Mouse (Mus musculus) regulatory T cell (primary cell): ENCODE data around the gene Pde3b.
"Not testable (repeated sequence)": the region's sequence is repeated elsewhere in the genome, so short reads cannot be mapped to it uniquely, and the experiment has no call there.

Experiments used
- in situ Hi-C: fragments of 300-600 bp; cut with MboI, MseI; formaldehyde crosslinking; loops from one replicate; pipeline ENCODE4 v1.15.1; 2025; ENCODE audit warnings: high pct_unique_total_duplicates

Gene Pde3b

DNA sequence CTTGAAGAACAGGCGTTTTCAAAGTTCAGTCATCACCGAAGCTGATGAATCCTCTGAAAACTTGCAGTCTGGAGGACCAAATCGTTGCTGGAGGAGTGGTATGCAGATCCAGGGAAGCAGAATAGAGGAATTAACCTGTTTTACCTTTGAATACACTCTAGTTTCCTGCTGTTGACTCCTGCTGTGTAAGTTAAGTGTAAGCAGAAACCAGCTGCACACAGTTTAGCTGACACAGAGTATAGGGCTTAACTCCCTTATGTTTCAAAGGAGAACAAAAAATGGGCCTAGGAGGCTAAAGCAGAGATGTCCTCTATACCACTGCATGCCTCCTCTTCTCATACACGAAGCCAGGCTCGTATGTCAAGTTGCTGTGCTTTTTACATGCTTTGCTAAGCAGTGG lies 63.8 kb downstream of the Pde3b start:
- in situ Hi-C loops: loop anchor here (25.0 kb wide), 2 partner anchors 192 to 417 kb away; partner anchors contain the start of gene Psma1

DNA sequence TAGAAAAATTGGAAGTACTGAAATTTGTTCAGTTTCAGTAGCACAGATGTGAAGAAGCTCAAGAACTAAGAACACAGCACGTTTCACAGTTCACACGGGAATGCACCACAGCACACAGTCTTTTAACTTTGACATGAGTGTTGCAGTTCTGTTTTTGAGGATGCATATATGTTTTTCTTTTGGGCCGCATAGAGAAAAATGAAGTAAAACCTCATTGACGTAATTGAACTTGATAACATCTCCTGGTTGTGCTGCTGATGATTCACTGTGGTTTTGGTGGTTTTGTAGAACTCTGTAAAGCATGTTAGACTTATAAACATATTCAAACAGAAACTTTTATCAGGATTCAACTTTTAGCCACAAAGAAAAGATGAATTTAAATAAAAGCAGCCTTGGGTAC lies 64.7 kb downstream of the Pde3b start:
- in situ Hi-C loops: loop anchor here (5.0 to 25.0 kb wide), 3 partner anchors 62 to 417 kb away; partner anchors contain the start of genes Pde3b and Psma1

DNA sequence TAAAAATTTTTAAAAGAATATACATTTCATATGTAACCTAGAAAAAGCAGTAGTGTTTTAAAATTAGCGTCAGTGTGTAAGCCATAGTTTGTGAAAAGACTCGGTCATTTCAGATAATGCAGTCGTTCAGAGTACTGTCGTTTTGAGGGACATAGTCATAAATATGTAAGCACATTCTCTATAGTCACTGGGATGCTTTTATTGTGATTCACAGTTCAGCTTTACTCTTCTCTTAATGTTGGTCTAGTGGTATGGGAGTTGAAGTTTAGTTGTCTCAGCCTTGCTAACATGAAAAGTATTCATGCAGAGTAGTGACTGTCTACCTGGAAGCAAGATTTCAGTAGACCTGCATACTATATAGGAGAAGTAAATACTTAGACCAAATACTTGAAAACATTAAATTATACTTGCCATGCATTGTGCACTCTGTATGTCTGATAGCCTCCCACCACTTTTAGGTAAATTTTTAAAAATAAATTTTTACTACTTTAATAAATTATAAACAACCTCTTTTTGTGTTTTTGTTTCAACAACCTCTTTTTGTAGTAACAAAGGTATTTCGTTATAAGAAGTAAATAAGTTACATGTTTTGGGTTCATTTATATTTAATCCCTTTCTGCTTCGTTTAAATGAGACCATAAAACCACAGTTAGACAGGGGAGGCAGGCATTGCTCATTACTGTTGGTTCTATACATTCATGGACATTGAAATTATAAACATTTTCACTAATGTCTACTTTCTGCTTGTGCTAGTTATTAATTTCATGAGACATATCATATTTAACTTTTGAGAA lies 65.3 kb downstream of the Pde3b start:
- in situ Hi-C loops: loop anchor here (5.0 to 25.0 kb wide), 3 partner anchors 63 to 418 kb away; partner anchors contain the start of genes Pde3b and Psma1

DNA sequence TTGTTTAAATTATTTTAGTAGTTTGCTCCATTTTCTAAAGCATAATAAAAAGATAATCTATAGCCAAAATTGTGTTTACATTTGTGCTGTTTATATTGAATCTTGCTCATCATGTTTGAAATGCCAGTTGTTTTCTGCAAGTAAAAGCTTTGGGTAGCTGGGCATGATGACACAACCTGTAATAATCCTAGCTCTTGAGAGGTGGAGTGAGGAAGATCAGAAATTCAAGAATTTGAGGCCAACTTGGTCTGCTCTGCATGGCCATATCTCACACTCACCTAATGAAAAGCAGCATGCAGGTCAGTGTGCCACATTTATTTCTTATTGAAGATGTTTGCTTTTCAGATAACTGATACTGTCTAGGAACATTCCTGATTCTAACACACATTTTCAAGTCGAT lies 65.9 kb downstream of the Pde3b start:
- in situ Hi-C loops: loop anchor here (5.0 to 25.0 kb wide), 3 partner anchors 64 to 419 kb away; partner anchors contain the start of genes Pde3b and Psma1

DNA sequence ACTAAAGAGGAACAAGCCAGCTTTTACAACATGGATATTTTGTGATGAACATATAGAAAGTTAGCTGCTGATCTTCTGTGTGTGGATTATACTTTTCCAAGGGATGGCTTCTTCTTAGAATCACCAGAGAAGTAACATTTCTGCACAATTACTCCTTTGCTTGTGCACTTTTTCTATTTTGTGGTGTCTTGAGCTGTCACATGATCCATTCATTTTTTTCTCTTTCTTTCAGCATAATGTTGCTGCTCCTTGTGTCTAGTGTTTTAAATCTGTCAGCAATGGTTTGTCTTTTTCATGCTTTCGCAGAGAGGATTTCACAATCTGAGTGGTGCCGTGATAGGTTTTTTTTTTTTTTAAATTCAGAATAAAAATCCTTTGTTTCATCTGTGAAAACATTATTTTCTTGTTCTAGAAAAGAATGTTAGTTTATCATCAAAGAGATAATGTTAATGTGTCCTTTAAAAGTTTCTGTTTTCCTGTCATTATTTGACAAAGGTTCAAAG lies 66.4 kb downstream of the Pde3b start:
- in situ Hi-C loops: loop anchor here (5.0 to 25.0 kb wide), 3 partner anchors 64 to 419 kb away; partner anchors contain the start of genes Pde3b and Psma1

- in situ Hi-C loops: loop anchor here (25.0 kb wide), 2 partner anchors 205 to 430 kb away; partner anchors contain the start of gene Psma1
Measured at GRCm38 (mm10) chr7:114492540-114492939, 77.5 kb downstream of the Pde3b start.

GRCm38 (mm10) chr7:114494033-114494432 lies 79.0 kb downstream of the Pde3b start:
- in situ Hi-C loops: loop anchor here (25.0 kb wide), 2 partner anchors 207 to 432 kb away; partner anchors contain the start of gene Psma1

DNA sequence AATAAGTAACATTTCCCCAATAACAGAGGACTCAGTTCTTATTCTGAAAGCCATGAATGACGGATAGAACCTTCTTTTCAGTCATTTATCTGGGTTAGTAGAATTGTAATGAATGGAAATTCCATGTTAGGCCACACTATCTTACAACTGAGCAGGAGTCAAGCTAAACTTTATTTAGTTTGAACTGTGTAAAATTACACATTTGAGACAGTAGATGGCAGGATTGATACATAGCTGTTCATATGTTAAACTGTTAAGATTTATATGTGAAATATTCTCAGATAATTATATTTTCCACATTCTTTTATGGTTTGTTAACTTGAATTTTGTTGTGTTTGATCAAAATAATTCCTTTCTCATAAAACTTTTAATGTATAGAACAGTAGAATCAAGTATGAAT lies 84.2 kb downstream of the Pde3b start:
- in situ Hi-C loops: loop anchor here (25.0 kb wide), 2 partner anchors 212 to 437 kb away; partner anchors contain the start of gene Psma1

DNA sequence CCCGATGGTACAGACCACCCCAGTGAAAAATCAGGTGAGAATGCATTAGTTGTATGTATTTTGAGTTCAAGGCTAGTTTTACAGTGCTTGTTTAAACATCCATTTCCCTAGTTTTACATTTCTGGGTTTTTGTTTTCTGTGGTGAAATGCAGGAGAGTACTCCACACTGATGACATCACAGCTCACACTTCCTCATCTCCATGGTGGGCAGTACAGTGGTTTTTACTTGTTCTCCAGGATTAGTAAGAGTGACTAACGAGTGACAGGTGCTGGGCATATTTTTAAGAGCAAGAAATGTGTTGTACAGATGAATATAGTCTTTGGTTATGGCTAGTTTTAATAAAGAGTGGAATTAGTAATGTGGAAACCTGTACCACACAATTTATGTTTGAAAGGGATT lies 93.8 kb downstream of the Pde3b start:
- in situ Hi-C loops: no loop called here

GRCm38 (mm10) chr7:114520122-114520521 lies 105.0 kb downstream of the Pde3b start:
- in situ Hi-C loops: loop anchor here (10.0 kb wide), 1 partner anchor 625 kb away; no protein-coding TSS in a partner anchor

DNA sequence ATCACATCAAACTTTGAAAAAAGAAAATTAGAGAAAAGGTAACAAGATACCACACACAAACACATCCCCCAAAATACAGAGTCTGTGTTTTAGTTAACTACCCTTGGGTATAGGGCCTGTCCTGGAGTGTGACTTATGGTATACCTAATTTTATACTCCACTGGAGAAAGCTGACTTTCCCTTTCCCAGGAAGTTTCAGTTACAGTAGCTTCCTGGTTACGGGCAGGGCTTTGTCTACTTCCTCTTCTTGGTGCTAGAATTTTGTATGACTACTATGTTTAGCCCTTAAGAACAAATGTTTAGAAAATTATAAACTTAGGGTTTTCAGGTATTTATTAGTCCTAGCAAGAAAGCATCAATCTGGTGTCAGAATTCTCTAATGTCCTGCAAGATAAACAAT lies 111.2 kb downstream of the Pde3b start:
- in situ Hi-C loops: loop anchor here (10.0 kb wide), 1 partner anchor 631 kb away; no protein-coding TSS in a partner anchor

DNA sequence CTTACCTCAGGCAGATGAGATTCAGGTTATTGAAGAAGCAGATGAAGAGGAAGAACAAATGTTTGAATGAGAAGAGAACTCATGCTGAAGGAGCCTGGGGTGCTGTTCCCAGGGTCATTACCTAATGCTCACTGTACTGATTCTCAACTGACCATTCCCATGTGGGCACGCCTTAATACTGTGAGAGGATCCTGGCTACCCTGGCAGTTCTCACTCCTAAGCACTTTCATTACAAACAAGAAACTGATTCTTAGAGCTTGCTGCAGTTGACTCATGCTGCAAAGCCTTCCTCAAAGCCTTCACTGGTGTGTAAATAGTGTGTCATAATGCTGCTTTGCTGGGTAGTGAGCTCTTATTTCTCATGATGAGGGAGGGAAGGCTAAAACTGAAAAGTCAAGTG lies 121.1 kb downstream of the Pde3b start:
- in situ Hi-C loops: no loop called here

DNA sequence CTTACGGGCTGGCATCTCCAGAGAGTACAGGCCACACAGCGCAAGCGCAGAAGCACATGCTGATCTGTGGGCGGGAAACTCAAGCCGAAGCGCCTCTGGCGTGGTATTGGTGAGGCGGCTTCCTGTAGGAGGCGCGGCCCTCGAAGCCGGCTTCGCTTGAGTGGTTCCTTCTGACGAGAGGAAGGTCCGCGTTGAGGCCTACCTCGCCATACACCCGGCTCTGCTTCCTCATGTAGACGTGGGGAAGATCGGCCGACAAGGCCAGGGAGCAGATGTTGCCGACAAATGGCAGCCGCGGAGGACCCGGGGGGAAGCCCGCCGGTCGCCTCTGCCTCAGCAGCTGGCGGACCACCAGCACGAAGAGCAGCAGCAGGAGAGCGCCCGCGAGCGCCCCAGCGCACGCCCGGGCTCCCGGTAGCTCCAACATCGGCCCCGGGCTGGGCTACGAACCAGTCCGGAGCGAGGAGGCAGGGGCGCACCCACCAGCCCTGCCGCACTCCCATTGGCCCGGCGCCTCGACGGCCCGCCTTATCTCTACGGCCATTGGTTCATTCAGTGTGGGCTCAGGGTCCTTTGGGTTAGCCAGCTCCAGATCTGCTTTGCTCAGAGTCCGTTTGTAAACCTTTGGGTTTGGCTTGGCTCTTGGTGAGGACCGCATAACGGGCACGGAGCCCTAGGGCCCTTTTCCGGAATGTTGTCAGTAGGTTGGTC lies 147.6 kb downstream of the Pde3b start, which contains the start of gene Cyp2r1:
Cyp2r1 (minus strand) TSS at position 442 of the 711 bp plus-strand sequence.
- in situ Hi-C loops: no loop called here

- in situ Hi-C loops: not testable (repeated sequence)
Measured at GRCm38 (mm10) chr7:114573866-114574265, 158.8 kb downstream of the Pde3b start.

DNA sequence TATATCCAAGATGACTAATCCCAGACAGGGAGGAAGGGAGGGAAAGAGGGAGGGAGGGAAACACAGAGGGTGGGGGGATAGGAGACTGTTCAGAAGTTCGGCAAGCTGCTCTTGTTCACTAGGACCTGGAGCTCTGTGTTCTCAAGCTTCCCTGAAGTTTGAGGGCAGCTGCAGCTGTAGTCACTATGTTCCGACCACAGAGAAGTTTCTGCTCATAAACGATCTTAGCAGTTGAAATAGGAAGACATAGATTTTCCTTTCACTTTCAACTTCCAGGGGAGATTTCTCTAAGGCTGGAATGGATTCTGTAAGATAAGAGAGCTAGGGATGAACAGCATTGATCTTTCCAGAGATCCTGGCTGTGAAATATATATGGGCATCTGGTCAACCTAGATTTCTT lies 161.8 kb downstream of the Pde3b start:
- in situ Hi-C loops: loop anchor here (5.0 kb wide), 1 partner anchor 95 kb away; no protein-coding TSS in a partner anchor

- in situ Hi-C loops: loop anchor here (5.0 kb wide), 1 partner anchor 95 kb away; no protein-coding TSS in a partner anchor
Measured at GRCm38 (mm10) chr7:114577665-114578064, 162.6 kb downstream of the Pde3b start.

- in situ Hi-C loops: no loop called here
Measured at GRCm38 (mm10) chr7:114580426-114580825, 165.3 kb downstream of the Pde3b start.

- in situ Hi-C loops: no loop called here
Measured at GRCm38 (mm10) chr7:114581200-114581599, 166.1 kb downstream of the Pde3b start.

- in situ Hi-C loops: no loop called here
Measured at GRCm38 (mm10) chr7:114582441-114582840, 167.4 kb downstream of the Pde3b start.
